Mouse (Mus musculus): ENCODE measurements around the gene Syngap1.
"Not testable (repeated sequence)": the region's sequence is repeated elsewhere in the genome, so short reads cannot be mapped to it uniquely, and the experiment has no call there.

The Syngap1 gene

DNA sequence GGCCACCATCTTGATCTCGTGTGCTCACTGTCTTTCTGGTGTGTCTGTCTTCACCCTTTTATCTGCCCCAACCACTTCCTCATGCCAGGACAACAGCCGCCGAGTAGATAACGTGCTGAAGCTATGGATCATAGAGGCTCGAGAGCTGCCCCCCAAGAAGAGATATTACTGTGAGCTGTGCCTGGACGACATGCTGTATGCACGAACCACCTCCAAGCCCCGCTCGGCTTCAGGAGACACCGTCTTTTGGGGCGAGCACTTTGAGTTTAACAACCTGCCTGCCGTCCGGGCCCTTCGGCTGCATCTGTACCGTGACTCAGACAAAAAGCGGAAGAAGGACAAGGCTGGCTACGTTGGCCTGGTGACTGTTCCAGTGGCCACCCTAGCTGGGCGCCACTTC lies 15.8 kb downstream of the Syngap1 start:
- peak; percentile 40 for DNase-seq (ENCODE audit: low spot score)

DNA sequence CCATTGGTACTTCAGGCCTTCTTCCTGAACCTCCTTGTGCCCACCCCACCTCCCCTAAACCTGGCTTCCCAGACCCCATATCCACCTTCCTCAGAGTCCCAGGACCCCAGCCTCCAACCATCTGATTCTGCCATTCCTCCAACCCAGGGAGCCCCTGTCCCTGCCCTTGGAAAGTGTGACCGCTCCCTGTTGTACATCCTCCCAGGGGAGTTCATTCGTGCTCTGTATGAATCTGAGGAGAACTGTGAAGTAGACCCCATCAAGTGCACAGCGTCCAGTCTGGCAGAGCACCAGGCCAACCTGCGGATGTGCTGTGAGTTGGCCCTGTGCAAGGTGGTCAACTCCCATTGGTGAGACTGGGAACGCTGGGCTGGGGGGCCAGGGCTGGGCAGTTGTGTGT lies 16.8 kb downstream of the Syngap1 start:
- DNase-seq (ENCODE audit: low spot score) = no peak

DNA sequence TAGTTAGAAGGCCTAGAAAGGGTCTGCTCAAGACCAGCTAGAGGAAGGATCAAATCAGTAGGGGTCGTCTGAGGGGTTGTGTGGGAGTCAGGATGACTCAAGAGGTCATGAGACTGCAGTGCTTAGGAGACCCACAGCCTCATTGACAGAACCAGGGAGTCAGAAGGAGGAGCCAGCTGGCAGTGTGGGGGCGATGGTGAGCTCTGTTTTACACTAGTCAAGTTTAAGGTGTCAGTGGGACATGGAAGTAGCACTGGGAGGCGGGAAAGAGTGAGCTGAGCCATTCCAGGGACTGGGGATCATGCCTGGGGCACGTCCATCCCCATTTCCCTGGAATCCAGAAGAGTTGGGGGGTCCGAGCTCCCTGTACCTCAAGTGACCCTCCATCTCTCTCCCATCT lies 17.8 kb downstream of the Syngap1 start:
- DNase-seq (ENCODE audit: low spot score) = no peak

DNA sequence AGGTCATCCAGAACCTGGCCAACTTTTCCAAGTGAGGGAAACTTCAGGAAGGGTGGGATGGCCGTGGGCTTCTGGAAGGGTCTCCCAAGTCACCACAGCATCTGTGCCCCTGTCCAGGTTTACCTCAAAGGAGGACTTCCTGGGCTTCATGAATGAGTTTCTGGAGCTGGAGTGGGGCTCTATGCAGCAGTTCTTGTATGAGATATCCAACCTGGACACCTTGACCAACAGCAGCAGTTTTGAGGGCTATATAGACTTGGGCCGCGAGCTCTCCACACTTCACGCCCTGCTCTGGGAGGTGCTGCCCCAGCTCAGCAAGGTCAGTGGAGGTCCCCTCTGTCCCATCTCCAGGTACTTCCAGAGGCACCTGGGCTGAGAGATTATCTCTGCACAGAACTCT lies 18.8 kb downstream of the Syngap1 start:
- no peak for DNase-seq (ENCODE audit: low spot score)

DNA sequence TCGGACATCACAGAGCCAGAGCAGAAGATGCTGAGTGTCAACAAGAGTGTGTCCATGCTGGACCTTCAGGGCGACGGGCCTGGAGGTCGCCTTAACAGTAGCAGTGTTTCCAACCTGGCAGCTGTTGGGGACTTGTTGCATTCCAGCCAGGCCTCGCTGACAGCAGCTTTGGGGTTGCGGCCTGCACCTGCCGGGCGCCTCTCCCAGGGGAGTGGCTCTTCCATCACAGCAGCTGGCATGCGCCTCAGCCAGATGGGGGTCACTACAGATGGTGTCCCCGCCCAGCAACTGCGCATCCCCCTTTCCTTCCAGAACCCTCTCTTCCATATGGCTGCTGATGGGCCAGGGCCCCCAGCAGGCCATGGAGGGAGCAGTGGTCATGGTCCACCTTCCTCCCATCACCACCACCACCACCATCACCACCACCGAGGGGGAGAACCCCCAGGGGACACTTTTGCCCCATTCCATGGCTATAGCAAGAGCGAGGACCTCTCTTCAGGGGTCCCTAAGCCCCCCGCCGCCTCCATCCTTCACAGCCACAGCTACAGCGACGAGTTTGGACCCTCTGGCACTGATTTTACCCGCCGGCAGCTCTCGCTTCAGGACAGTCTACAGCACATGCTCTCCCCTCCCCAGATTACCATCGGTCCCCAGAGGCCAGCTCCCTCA lies 20.7 kb downstream of the Syngap1 start:
- DNase-seq (ENCODE audit: low spot score) = no peak

DNA sequence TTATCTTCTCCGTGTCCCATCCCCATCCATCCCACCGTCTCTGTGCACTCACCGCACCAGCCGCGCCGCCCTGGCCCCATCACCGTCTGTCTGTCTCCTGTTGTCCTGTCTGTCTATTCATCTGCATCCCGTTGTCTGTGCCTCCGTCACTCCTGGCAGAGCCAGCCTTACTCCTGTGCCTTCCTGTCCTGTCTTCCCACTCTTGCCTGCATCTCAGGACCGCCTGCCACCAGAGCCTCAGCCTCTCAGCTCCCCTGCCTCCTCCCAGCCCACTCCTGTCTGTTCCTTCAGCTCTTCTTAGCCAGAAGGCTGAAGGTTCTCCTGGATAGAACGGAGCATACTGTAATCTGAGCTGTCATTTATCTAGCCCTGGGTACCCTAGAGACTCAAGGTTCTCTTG lies 25.9 kb downstream of the Syngap1 start:
- DNase-seq (ENCODE audit: low spot score) = no peak

DNA sequence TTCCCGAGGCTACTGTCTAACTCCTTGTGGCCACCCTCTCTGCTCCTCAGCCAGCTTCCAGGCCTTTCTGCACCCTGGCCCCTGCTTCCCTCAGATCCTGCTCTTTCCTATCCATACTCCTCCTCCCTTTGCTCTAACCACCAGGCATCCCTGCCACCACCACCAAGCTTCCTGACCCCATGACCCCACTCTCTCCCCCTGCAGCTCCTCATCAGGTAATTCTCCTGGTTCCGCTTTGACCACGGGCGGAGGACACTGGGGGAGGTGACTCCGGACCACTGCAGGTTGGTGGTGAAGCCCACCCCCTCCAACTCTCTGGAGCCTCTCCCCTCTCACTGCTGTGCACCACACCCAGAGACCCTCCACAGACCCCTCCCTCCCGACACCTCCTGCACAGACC lies 26.4 kb downstream of the Syngap1 start:
- DNase-seq (ENCODE audit: low spot score) = no peak

DNA sequence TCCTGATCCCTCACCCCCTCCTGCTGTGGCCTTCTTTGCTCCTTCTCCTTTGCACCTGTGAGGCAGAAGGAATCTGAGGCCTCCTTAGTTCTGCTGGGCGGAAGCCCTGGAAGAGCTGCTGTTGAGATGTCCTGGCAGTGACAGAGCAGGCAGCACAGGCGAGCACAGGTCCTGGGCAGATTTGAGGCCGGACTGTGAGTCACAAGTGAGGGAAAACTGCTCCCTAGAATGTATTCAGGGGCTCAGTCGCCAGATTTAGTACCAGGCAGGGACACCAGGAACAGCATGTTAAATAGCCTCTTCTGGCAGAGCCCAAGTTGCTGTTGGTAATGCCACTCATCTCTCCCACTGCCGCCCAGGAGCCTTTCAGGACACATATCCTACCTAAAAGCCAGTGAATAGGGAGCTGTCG lies 27.2 kb downstream of the Syngap1 start:
- DNase-seq (ENCODE audit: low spot score) = no peak

DNA sequence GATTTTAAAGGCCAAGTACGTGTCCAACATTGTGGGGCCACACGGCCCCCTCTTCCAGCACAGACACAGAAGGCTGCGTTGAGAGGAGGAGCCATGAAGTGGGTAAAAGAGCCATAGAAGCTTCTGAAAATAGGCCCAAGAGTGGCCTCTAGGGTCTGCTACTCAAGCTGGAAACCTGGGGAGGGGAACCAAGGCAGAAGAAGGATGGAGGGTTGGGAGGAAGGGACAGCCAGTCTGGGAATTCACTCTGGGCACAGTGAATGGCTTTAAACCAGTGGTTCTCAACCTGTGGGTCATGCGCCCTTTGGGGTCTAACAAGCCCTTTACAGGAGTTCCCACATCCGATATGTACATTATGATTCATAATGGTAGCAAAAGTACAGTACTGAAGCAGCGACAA lies 28.2 kb downstream of the Syngap1 start:
- DNase-seq (ENCODE audit: low spot score) = no peak

DNA sequence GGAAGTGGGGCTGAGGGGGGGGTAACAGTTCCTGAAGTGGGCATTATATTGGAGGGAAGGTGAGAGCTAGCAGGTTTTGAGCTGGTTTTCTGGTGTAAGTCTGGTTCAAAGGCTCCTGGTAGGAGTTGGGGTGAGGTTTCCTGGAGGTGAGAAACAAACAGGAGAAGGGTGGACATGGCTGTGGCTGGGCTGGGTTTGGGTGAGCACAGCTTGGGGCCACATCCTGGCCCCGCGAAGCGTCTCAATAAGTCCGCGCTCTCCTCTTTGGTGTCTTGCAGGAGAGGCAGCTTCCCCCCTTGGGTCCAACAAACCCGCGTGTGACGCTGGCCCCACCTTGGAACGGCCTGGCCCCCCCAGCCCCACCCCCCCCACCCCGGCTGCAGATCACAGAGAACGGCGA lies 29.2 kb downstream of the Syngap1 start:
- no peak for DNase-seq (ENCODE audit: low spot score)

DNA sequence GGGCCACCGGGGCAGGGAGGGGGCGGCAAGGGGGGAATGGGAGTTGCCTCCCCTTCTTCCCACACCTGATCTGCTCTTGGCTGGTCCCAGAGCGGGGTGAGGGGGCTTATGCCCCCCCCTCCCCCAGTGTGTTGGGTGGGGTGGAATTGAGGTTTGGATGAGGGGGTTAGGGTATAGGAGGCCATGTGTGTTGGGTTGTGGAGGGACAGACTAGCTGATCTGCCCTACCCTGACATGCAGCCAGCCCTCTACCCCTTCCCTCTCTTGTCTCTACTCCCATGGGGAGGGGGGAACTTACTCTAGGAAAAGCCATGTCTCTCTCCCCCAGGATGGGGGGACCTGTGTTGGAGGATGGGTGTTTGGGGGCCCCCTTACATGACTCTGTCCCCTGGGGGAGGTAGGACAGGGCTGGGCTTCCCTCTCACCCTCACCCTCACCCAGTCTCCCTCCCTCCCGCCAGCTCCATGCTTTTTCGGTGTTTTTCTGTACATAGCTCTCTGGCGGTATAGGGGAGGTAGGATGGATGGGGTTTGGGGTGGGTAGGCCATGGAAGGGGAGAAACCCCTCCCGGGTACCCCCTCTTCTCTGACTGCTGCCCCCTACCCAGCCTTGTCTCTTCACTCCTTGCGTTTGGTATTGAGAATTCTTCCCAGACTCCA lies 30.3 kb downstream of the Syngap1 start:
- no peak for DNase-seq (ENCODE audit: low spot score)

DNA sequence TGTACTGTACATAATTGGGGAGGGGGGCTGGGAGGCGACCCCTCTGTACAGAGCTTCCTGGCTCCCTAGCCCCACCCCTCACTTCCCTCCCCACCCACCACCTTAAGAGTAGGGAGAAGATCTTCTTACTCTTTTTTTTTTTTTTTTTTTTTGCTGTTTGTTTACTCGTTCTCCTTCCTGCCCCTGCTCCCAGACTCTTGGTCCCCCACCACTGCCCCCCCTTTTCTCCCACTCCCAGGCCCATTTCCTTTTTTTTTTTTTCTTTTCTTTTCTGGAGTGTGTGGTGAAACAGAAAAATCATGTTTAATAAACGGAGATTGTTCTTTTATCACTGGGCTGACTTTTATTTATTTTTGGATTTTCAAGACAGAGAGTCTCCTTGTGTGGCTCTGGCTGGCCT lies 31.1 kb downstream of the Syngap1 start:
- no peak for DNase-seq (ENCODE audit: low spot score)

DNA sequence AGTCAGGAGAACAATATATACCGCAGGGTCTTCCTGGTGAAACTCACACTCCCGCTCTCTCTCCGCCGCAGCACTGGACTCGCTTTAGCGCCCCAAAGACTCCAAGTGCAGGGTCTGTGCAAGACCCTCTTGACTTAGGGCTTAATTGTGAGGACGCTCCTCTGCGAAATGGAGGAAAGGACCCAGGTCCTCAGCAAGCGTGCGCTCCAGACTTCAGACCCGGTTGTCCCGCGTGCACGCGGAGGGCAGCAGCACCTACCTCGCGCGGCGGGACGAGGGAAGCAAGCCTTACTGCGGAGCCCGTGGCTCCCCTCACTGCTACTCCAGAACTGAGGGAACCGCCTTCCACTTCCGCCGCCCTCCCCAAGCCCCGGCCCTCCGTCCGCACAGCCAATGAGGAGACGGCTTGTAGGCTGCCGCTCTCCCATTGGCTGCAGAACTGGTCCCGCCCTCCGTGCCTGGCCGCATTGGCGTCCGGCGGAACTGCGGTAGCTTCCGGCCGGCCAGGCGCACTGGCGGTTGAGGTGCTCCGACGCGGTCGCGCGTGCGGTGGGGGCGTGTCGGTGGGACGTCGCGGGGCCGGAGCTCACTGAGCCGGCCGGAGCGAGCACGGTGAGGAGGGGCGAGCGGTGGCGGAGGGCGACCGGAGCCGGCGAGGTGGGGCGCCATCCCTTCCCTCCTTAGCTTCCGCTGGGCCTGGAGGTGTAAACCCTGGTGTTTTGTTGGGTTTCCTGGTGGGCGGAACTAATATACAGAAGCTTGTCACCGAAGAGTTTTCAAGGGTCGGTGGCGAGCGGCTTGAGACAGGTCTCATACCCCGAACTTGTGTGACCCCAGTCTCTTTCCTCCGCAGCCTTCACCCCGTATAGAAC lies 31.9 kb downstream of the Syngap1 start, which contains the start of gene Zbtb9:
Gene Zbtb9 (plus strand): TSS at position 465 of the 872 bp plus-strand sequence.
- peak; percentile 94 for DNase-seq (ENCODE audit: low spot score)

DNA sequence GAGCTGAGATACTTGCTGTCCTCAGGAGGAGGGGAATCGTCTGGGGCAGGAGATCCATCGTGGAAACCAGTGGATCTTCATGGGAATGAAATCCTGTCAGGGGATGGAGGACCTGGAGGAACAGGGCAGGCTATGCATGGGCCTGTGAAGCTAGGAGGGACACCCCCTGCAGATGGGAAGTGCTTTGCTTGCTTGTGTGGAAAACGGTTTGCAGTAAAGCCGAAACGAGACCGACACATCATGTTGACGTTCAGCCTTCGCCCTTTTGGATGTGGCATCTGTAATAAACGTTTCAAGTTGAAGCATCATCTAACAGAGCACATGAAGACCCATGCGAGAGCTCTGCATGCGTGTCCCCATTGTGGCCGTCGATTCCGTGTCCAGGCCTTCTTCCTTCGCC lies 33.5 kb downstream of the Syngap1 start:
- no peak for DNase-seq (ENCODE audit: low spot score)

DNA sequence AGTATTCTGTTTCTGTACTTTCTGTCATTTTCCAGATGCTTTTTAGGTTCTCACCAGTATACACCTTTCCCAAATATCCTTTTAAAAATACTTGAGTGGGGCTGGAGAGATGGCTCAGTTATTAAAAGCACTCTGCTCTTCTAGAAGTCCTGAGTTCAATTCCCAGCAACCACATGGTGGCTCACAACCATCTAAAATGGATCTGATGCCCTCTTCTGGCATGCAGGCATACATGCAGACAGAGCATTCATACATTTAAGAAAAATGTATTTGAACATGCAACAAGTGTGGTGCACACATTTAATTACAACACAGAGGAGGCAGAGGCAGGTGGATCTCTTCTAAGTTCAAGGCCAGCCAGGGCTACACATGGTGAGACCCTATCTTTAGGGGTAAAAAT lies 34.4 kb downstream of the Syngap1 start:
- no peak for DNase-seq (ENCODE audit: low spot score)

DNA sequence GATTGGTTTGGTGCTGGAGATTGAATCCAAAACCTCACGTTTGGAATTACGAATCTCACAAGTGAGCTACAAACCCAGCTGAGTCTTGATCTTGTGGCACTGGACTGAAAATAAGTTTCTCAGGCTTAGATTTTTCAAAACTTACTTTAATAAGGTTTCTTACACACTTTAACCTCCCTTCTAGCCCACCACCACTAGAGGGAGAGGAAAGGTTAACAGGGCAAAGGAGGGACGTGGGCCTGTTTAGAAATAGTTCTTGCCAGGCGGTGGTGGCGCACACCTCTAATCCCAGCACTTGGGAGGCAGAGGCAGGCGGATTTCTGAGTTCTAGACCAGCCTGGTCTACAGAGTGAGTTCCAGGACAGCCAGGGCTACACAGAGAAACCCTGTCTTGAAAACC lies 36.3 kb downstream of the Syngap1 start:
- not testable (repeated sequence) for DNase-seq (ENCODE audit: low spot score)

DNA sequence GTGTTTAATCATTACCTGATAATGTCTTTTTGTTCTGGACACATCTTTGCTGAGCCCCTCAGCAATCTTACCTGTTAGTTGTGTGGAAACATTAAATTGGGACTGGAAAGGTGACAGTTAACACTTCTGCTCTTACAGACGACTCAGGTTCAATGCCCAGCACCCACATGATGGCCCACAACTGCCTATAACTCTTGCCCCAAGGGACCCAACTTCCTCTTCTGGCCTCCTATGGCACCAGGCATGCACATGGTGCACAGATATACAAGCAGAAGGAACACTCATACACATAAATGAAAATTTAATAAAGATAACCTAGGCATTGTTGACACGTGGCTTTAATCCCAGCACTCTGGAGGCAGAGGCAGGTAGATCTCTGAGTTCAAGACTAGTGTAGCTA lies 38.4 kb downstream of the Syngap1 start:
- no peak for DNase-seq (ENCODE audit: low spot score)

DNA sequence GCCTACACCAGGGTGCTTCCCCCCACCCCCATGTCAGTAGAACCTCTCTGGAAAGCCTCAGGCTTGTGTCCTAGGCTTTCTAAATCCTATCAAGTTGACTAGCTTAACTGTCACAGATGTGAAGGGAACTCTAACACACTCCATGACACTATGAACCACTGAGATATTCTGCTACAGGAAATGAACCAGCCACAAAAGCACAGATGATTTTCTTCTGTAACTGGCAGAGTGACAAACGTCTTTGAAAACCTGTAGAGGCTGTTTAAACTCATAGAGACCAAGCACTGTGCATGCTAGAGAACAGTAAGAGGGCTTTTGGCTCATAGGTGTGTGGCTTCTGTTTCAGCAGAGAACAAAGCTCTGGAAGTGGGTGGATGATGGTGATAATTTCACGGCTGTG lies 40.0 kb downstream of the Syngap1 start:
- no peak for DNase-seq (ENCODE audit: low spot score)

DNA sequence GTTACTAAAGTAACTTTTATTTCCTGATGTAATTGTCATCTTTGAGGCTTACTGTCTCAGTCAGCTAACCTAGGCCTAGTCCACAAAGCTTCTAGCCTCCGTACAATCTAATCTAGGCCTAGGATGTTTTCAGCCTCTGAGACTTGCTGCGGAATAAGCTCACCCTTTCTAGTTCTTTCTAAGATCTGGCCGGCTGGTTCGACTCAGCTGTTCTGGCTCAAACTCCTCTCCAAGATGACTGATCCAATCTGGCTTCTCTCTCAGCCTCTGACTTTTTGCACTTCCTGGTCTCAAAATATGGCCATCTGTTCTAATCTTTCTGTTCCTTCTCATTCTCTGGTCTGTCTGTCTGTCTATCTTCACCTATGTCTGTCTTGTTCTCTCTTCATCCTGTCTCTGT lies 42.3 kb downstream of the Syngap1 start:
- DNase-seq (ENCODE audit: low spot score) = no peak

DNA sequence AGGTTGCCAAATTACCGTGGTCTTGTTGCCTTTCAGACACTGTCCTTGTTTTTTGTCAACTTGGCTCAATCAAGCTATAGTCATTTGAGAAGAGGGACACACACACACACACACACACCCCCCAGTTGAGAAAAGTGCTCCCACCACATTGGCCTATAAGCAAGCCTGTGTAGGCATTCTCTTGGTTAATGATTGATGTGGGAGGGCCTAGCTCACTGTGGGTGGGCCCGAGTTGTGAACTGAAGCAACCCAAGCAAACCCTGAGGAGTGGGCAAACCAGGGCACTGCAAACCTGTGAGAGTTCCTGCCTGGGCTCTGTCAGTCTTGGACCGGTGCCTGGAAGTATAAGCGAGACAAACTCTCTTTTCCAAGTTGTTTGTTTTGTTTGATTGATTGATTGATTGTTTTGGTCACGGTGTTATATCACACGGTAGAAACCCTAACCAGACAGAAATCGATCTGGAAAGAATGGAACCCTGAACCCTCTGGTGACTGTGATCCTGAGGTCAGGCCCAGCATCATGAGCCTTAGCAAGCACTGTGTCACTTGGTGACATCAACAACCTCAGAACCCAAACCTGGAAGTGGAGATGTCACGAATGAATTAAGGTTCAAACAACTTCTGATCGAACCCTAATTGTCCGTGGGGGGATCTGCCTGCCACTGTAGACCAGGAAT lies 44.6 kb downstream of the Syngap1 start:
- no peak for DNase-seq (ENCODE audit: low spot score)

DNA sequence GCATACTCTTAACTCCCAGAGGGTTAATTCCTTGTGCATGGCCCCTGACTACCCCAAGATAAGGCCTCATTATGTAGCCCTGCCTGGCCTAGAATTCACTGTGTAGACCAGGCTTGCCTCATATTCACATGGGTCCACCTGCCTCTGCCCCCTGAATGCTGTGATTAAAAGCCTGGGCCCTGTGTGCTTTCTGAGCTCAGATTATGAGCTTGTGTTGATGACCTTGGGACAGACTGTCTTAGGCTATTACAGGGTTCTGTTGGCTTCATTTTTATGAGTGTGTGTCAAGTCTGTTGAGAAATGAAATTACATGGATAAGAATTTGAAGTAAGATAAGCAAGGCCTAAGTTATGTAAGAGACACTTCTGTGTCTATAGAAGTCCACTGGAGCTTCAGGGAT lies 49.5 kb downstream of the Syngap1 start:
- no peak for DNase-seq (ENCODE audit: low spot score)

DNA sequence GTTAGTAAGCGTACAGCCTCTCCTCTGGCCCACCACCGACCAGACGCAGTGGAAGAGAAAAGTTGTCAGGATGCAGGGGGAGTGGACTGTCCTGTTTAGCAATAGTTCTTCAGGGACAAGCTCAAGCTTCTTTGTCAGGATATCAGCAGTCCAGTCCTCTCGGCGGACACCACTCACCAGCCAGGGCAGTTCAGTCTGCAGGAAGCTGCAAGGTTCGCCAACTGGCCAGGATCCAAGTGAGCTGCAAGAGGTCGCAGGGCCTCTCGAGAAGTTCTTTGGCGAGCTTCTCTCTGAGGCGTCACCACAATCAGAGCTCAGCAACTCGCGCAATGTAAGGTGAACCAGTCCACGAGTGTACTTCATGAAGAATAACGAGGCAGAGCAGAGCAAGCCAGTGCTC lies 53.4 kb downstream of the Syngap1 start:
- no peak for DNase-seq (ENCODE audit: low spot score)

DNA sequence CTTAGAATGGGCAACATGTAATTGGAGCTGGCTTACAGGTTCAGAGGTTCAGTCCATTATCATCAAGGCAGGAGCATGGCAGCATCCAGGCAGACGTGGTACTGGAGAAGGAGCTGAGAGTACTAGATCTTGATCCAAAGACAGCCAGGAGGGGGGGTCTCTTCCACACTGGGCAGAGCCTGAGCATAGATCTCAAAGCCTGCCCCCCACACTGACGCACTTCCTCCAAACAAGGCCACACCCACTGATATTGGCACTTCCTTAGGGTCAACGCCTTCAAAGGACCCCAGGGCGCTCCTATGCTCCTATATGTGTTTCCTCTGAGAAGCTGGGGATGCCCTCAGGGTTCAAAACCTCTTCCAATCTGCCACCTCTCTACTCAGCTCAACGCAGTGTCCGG lies 54.0 kb downstream of the Syngap1 start:
- DNase-seq (ENCODE audit: low spot score) = no peak
